Mouse (Mus musculus): ENCODE measurements around the gene Rtl10.

GRCm38 (mm10) chr16:18539281-18539680 is 40.6 kb downstream of the Rtl10 start:
- TF ChIP-seq CTCF (IDR thresholded peaks at IDR 0.05; ENCODE audit: control insufficient read depth, insufficient read depth, low read length) (no peak), POLR2A (IDR thresholded peaks at IDR 0.05; ENCODE audit: borderline replicate concordance, control insufficient read depth, low read depth, low read length) (no peak)
